Mouse (Mus musculus): ENCODE results near the gene Dip2a.

The Dip2a gene

GRCm38 (mm10) chr10:76246601-76247000 is 98.5 kb downstream of the Dip2a start:
- DNase-seq (ENCODE audit: low read depth, low spot score), result no peak

DNA sequence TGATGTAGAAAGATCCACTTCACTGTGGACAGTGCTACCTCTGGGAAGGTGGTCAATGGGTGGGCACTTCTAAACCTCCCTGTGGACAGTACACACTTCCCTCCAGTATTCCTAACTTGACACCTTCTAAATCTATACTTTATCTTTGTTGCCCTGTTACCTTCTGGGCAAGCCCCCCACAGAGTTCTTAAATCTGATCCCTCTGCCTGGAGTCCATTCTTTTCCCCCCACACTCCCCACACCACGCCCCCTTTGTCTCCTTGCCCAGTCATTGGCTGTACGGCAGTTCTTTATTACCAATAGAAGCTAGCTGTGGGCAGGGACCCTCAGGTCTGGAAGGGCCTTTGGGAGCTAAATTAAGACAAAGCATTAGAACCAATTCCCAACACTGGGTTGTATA is 100.0 kb downstream of the Dip2a start:
- no peak for DNase-seq (ENCODE audit: low read depth, low spot score)

DNA sequence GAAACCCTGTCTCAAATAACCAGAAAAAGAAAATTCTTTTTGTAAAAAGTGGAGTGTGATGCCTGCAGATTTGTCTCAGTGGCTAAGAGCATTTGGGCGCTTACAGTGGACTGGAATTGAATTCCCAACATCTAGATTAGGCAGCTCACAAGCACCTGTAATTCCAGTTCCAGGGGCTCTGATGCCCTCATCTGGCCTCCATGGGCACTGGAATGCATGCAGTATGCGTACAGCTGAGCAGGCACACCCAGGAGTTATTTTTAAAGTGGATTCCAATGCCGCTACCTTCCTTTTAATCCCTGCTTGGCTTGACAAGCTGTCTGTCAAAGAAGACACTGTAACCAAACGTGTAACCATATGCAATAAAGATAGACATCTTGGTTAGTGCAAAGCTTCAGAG is 105.7 kb downstream of the Dip2a start:
- no peak for DNase-seq (ENCODE audit: low read depth, low spot score)

GRCm38 (mm10) chr10:76237341-76238225 is 107.5 kb downstream of the Dip2a start, which contains the start of gene Prmt2:
Gene Prmt2 (minus strand): TSS chr10:76237865.
- peak; percentile 79 for DNase-seq (ENCODE audit: low read depth, low spot score)

DNA sequence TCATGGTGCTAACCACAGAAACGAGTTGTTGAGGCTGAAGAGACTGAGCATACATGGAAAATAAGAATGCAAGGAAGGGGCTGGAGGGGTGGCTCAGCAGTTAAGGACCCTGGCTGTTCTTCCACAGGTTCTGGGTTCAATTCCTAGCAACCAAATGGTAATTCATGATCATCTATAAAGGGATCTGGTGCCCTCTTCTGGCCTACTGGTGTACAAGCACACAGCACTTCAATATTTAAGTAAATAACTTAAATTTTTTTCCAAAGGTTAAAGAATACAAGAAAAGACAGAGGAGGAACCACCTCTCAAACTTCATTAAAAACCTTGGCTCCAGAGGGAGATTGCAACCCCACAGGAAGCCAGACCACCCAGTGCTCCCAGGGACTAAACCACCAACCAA is 115.5 kb downstream of the Dip2a start:
- no peak for DNase-seq (ENCODE audit: low read depth, low spot score)

DNA sequence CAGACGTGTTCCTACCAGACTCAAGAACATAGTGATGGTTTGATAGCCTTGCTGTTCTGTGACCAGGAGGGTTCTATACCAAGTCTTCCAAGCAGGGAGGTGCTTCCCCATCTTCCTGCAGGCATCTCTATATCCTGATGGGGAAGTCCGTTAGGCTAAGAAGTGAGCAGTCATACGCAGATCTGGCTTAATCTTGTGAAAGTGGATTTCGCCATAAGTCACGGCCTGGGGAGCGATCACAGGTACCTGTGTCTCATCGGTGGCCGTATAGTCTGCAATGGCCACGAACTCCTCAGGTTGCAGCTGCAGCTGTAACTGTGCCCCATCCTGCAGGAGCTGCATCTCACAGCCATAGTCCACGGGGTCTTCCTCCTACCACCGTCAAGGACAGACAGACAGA is 119.1 kb downstream of the Dip2a start:
- no peak for DNase-seq (ENCODE audit: low read depth, low spot score)

DNA sequence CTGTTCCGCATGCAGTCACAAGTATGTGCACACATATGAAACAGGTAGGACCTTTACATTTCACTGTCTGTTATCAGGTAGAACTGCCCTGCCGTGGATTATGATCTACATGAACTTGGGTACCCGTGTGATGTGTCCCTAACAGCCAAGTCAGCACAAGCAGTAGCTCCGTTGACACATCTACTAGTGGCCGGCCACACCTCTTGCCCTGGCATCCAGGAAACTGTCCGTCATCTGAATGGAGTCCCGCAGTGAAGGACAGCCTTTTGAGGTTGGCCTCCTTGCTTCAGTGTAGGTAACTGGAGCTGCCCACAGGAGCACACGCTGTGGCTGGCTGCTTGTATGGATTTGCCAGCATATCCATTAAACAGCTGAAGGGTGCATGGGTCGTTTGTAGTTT is 126.9 kb downstream of the Dip2a start:
- no peak for DNase-seq (ENCODE audit: low read depth, low spot score)

DNA sequence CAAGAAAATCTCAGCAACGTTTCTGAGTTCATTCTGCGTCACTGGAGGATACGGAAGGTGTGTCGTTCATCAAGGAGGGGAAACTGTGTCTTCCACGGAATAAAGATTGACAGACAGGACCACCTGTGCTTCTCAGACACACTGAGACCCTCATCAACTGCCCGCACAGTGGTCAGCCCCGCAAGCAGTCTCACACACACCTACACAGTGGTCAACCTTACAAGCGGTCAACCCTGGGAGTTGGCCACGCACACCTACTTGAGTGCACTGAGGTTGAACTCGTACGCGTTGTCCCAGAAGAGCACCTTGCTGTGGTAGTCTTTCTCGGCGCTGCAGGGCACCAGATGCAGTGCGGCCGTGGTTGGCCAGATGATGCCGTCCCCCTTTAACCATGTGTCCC is 128.0 kb downstream of the Dip2a start:
- DNase-seq (ENCODE audit: low read depth, low spot score), result no peak

DNA sequence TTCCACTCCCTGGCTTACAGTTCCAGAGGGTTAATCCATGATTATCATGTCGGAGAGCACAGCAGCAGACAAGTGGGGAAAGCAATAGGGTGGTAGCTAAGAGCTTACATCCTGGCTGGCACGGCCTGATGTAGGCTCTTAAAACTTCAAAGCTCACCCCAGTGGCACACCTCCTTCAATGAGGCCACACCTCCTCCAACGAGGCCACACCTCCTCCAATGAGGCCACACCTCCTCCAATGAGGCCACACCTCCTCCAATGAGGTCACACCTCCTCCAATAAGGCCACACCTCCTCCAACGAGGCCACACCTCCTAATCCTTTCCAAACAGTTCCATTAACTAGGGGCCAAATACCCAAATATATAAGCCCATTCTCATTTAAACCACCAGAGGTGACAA is 130.9 kb downstream of the Dip2a start:
- DNase-seq (ENCODE audit: low read depth, low spot score), result no peak

DNA sequence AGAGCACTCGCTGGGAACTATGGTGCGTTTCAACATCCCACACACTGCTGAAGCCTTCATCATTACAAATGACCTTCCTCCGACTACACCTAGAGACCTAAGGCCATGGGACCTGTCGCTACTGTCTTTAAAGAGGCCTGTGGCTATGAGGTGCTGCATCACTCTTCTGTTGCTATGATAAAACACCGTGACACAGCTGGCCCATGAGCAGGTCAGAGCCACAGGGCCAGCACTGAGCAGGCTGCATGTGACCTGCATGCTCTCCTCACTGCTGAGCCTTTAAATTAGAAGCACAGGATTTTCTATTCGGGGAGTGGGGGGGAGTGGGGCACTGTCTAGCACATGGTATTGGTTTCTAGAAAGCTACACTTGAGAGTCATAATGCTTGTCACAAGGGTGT is 133.0 kb downstream of the Dip2a start:
- DNase-seq (ENCODE audit: low read depth, low spot score), result no peak

GRCm38 (mm10) chr10:76210806-76211205 is 134.3 kb downstream of the Dip2a start:
- DNase-seq (ENCODE audit: low read depth, low spot score), result no peak

Data from retina, adult 2 months (tissue).